Mouse (Mus musculus): ENCODE data around the gene Olfr1392. TPM values are rescaled to one million over a fixed set of nuclear protein-coding genes. Genes with fewer than 3 reads are reported as not detected.
A peak's percentile ranks its signal among the peaks of the same experiment; 100 is the strongest.
"Not testable (repeated sequence)": the region's sequence is repeated elsewhere in the genome, so short reads cannot be mapped to it uniquely, and the experiment has no call there.

Gene Olfr1392
- polyA plus RNA-seq (2014; fragmentation: Nextera tagmentation; extraction: Ambion mirVana) = not detected in 2 replicates

- DNase-seq (ENCODE audit: low spot score); H3K4me3 ChIP-seq (ENCODE audit: low read depth, low read length); H3K9me3 ChIP-seq (replicated peaks; ENCODE audit: control insufficient read depth, low read length); H3K27ac ChIP-seq (ENCODE audit: low read depth, low read length); H3K4me2 ChIP-seq (ENCODE audit: low read length); H3K4me1 ChIP-seq (ENCODE audit: control insufficient read depth, insufficient read depth, low read length); H3K27me3 ChIP-seq (replicated peaks; ENCODE audit: control insufficient read depth, insufficient read depth, low read length); H3K9ac ChIP-seq (ENCODE audit: low read length); H3K36me3 ChIP-seq (ENCODE audit: control insufficient read depth, insufficient read depth, low read length); ATAC-seq: not testable (repeated sequence)
- WGBS = 50% methylated on average over 1 of the region's 1 CpGs
Observed at GRCm38 (mm10) chr11:49284982-49285381, at the start of gene Olfr1392. Olfr1392 (plus strand) TSS chr11:49285282.

GRCm38 (mm10) chr11:49235459-49236207, 49.4 kb upstream of the Olfr1392 start:
- no peaks in the 10 kb centered on the region for H3K27me3 ChIP-seq (replicated peaks; ENCODE audit: control insufficient read depth, insufficient read depth, low read length)
- 78% methylated on average over 3 of the region's 3 CpGs for WGBS
- DNase-seq (ENCODE audit: low spot score) = no peak
- no peaks in the 10 kb centered on the region for H3K9me3 ChIP-seq (replicated peaks; ENCODE audit: control insufficient read depth, low read length)
- H3K4me2 ChIP-seq (ENCODE audit: low read length) = no peak overlapping the region
- no peak overlapping the region for H3K4me3 ChIP-seq (ENCODE audit: low read depth, low read length)
- no peaks in the 10 kb centered on the region for H3K36me3 ChIP-seq (ENCODE audit: control insufficient read depth, insufficient read depth, low read length)
- no peak overlapping the region for H3K27ac ChIP-seq (ENCODE audit: low read depth, low read length)
- H3K4me1 ChIP-seq (ENCODE audit: control insufficient read depth, insufficient read depth, low read length) = no peaks in the 10 kb centered on the region
- ATAC-seq = no peak
- H3K9ac ChIP-seq (ENCODE audit: low read length) = no peak overlapping the region

- no peak overlapping the region for H3K9ac ChIP-seq (ENCODE audit: low read length)
- DNase-seq (ENCODE audit: low spot score) (no peak), ATAC-seq (no peak)
- 83% methylated on average over 1 of the region's 1 CpGs for WGBS
- H3K36me3 ChIP-seq (ENCODE audit: control insufficient read depth, insufficient read depth, low read length) = no peaks in the 10 kb centered on the region
- H3K27me3 ChIP-seq (replicated peaks; ENCODE audit: control insufficient read depth, insufficient read depth, low read length) = no peaks in the 10 kb centered on the region
- H3K9me3 ChIP-seq (replicated peaks; ENCODE audit: control insufficient read depth, low read length) = no peaks in the 10 kb centered on the region
- no peaks in the 10 kb centered on the region for H3K4me1 ChIP-seq (ENCODE audit: control insufficient read depth, insufficient read depth, low read length)
- H3K4me3 ChIP-seq (ENCODE audit: low read depth, low read length) = no peak overlapping the region
- no peak overlapping the region for H3K4me2 ChIP-seq (ENCODE audit: low read length)
- H3K27ac ChIP-seq (ENCODE audit: low read depth, low read length) = no peak overlapping the region
Observed at GRCm38 (mm10) chr11:49236891-49237290, 48.2 kb upstream of the Olfr1392 start.

GRCm38 (mm10) chr11:49237532-49237931, 47.5 kb upstream of the Olfr1392 start:
- H3K4me2 ChIP-seq (ENCODE audit: low read length) = no peak overlapping the region
- no peaks in the 10 kb centered on the region for H3K4me1 ChIP-seq (ENCODE audit: control insufficient read depth, insufficient read depth, low read length)
- ATAC-seq (no peak), DNase-seq (ENCODE audit: low spot score) (no peak)
- no peak overlapping the region for H3K4me3 ChIP-seq (ENCODE audit: low read depth, low read length)
- H3K36me3 ChIP-seq (ENCODE audit: control insufficient read depth, insufficient read depth, low read length) = no peaks in the 10 kb centered on the region
- no peak overlapping the region for H3K9ac ChIP-seq (ENCODE audit: low read length)
- H3K27me3 ChIP-seq (replicated peaks; ENCODE audit: control insufficient read depth, insufficient read depth, low read length) = no peaks in the 10 kb centered on the region
- WGBS = 82% methylated on average over 2 of the region's 2 CpGs
- no peaks in the 10 kb centered on the region for H3K9me3 ChIP-seq (replicated peaks; ENCODE audit: control insufficient read depth, low read length)
- H3K27ac ChIP-seq (ENCODE audit: low read depth, low read length) = no peak overlapping the region

- H3K9ac ChIP-seq (ENCODE audit: low read length) = no peak overlapping the region
- no peak for ATAC-seq
- H3K4me1 ChIP-seq (ENCODE audit: control insufficient read depth, insufficient read depth, low read length) = peaks cover 9% of the 10 kb centered on the region
- no peaks in the 10 kb centered on the region for H3K27me3 ChIP-seq (replicated peaks; ENCODE audit: control insufficient read depth, insufficient read depth, low read length)
- no peak overlapping the region for H3K4me3 ChIP-seq (ENCODE audit: low read depth, low read length)
- H3K27ac ChIP-seq (ENCODE audit: low read depth, low read length) = no peak overlapping the region
- H3K4me2 ChIP-seq (ENCODE audit: low read length) = no peak overlapping the region
- H3K36me3 ChIP-seq (ENCODE audit: control insufficient read depth, insufficient read depth, low read length) = no peaks in the 10 kb centered on the region
- H3K9me3 ChIP-seq (replicated peaks; ENCODE audit: control insufficient read depth, low read length) = no peaks in the 10 kb centered on the region
- 94% methylated on average over 1 of the region's 1 CpGs for WGBS
- DNase-seq (ENCODE audit: low spot score) = no peak
Observed at GRCm38 (mm10) chr11:49240310-49240709, 44.8 kb upstream of the Olfr1392 start.

- H3K4me3 ChIP-seq (ENCODE audit: low read depth, low read length) = no peak overlapping the region
- no peak for DNase-seq (ENCODE audit: low spot score)
- no peak overlapping the region for H3K9ac ChIP-seq (ENCODE audit: low read length)
- no peaks in the 10 kb centered on the region for H3K27me3 ChIP-seq (replicated peaks; ENCODE audit: control insufficient read depth, insufficient read depth, low read length)
- H3K4me2 ChIP-seq (ENCODE audit: low read length) = no peak overlapping the region
- no peaks in the 10 kb centered on the region for H3K9me3 ChIP-seq (replicated peaks; ENCODE audit: control insufficient read depth, low read length)
- no peak for ATAC-seq
- WGBS = 87% methylated on average over 4 of the region's 4 CpGs
- H3K27ac ChIP-seq (ENCODE audit: low read depth, low read length) = no peak overlapping the region
- H3K4me1 ChIP-seq (ENCODE audit: control insufficient read depth, insufficient read depth, low read length) = peaks cover 9% of the 10 kb centered on the region
- no peaks in the 10 kb centered on the region for H3K36me3 ChIP-seq (ENCODE audit: control insufficient read depth, insufficient read depth, low read length)
Observed at GRCm38 (mm10) chr11:49240874-49241273, 44.2 kb upstream of the Olfr1392 start.

GRCm38 (mm10) chr11:49241471-49241870, 43.6 kb upstream of the Olfr1392 start:
- ATAC-seq (no peak), DNase-seq (ENCODE audit: low spot score) (no peak)
- no peak overlapping the region for H3K4me3 ChIP-seq (ENCODE audit: low read depth, low read length)
- H3K36me3 ChIP-seq (ENCODE audit: control insufficient read depth, insufficient read depth, low read length) = no peaks in the 10 kb centered on the region
- 55% methylated on average over 1 of the region's 1 CpGs for WGBS
- peaks cover 9% of the 10 kb centered on the region for H3K4me1 ChIP-seq (ENCODE audit: control insufficient read depth, insufficient read depth, low read length)
- H3K9ac ChIP-seq (ENCODE audit: low read length) = no peak overlapping the region
- no peak overlapping the region for H3K4me2 ChIP-seq (ENCODE audit: low read length)
- no peaks in the 10 kb centered on the region for H3K27me3 ChIP-seq (replicated peaks; ENCODE audit: control insufficient read depth, insufficient read depth, low read length)
- no peaks in the 10 kb centered on the region for H3K9me3 ChIP-seq (replicated peaks; ENCODE audit: control insufficient read depth, low read length)
- H3K27ac ChIP-seq (ENCODE audit: low read depth, low read length) = no peak overlapping the region

GRCm38 (mm10) chr11:49242944-49243626, 42.0 kb upstream of the Olfr1392 start:
- Histone ChIP-seq H3K9me3 (replicated peaks; ENCODE audit: control insufficient read depth, low read length) (no peaks in the 10 kb centered on the region), H3K36me3 (ENCODE audit: control insufficient read depth, insufficient read depth, low read length) (no peaks in the 10 kb centered on the region), H3K4me1 (ENCODE audit: control insufficient read depth, insufficient read depth, low read length) (peaks cover 9% of the 10 kb centered on the region), H3K27ac (ENCODE audit: low read depth, low read length) (peak overlapping the region; percentile 80), H3K4me3 (ENCODE audit: low read depth, low read length) (peak overlapping the region; percentile 51), H3K27me3 (replicated peaks; ENCODE audit: control insufficient read depth, insufficient read depth, low read length) (no peaks in the 10 kb centered on the region), H3K9ac (ENCODE audit: low read length) (peak overlapping the region; percentile 70), H3K4me2 (ENCODE audit: low read length) (peak overlapping the region; percentile 73)
- DNase-seq (ENCODE audit: low spot score) (peak; percentile 16), ATAC-seq (peak; percentile 1)
- WGBS = 20% methylated on average over 11 of the region's 11 CpGs
